Mouse (Mus musculus) E14TG2a.4 (cell line): ENCODE data around the gene Dach2.

Source experiments
- CTCF ChIP-seq: conservative IDR thresholded peaks from 2 replicates; pipeline ENCODE4 v1.5.1; 2014; ENCODE audit warnings: low read length
- NANOG ChIP-seq: IDR thresholded peaks from 2 replicates; pipeline ENCODE4 v1.6.1; 2014; ENCODE audit warnings: borderline replicate concordance, low read length, mixed read lengths
- POU5F1 ChIP-seq: IDR thresholded peaks from 2 replicates; pipeline ENCODE4 v1.6.1; 2014; ENCODE audit warnings: low read length, borderline replicate concordance

DNA sequence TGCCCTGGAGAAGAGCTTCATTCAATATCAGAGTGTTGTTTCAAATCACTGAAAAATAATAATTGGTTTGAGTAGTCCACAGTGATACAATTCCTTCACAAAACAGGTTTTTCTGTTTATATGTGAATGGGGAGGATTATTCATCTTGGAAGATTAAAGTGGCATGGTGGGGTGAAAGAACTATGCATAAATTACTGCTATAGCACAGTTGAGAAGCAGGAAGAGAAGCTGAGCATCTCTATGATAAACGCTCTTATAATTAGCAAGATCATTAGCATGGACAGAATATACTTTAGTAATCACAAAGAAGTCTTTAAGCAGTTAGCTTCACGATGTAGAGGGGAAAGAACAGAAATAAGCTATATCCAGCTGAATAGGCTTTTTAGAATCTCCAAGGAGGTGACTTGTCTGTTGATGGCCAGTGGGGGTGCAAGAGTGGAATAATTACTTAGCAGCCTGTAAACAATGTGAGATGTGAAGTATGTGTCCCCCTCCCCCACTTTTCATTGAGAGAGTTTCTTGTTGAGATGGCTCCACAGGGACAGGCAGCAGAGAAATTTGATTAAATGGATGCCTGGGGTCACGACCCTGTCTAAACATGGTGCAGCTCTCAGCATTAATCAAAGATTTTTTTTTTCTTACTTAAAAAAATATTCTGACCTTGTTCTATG is 124.3 kb downstream of the Dach2 start:
- TF ChIP-seq CTCF (no peak), NANOG (no peak), POU5F1 (no peak)
